Mouse (Mus musculus) neutrophil, adult 65 days (primary cell): ENCODE results near the gene Vmn1r159. TPM values are rescaled to one million over a fixed set of nuclear protein-coding genes. Genes with fewer than 3 reads are reported as not detected.

Experiments
- total RNA-seq: library from RNA; stranded (reverse); gene quantifications from 2 replicates; pipeline ENCODE4 v1.2.4, GENCODE M21; 2023

Gene Vmn1r159
- not detected in 2 replicates for total RNA-seq

DNA sequence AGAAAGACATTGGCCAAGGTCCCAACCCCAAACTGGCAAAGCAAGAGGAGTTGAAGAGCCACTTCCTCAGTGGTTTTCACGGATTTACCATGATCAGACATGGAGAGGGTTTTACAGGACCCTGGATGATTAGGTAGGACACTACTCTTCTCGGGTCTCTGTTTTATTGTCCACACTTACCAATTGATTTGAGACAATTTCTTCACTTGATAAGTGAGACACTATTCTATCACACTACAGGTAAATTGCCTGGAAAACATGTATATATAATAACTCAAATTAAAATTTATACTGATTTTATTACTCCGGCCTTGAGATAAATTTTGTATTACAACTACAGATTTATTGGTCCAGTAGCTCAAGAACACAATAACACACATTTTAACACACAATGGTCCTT lies at the start of gene Vmn1r159:
Gene Vmn1r159, minus strand, starts transcription at position 101 of the 400 bp plus-strand sequence.

DNA sequence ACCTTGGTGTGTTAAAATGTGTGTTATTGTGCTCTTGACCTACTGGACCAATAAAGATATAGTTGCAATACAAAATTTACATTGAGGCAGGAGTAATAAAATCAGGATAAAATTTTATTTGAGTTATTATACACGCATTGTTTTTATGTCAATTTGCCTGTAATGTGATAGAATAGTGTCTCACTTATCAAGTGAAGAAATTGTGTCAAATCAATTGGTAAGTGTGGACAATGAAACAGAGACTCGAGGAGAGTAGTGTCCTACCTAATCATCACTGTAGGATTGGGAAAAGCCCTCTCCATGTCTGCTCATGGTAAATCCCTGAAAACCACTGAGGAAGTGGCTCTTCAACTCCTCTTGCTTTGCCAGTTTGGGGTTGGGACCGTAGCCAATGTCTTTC lies 27.5 kb upstream of the Vmn1r159 start, which contains the start of gene Vmn1r160:
Gene Vmn1r160, plus strand, starts transcription at position 301 of the 400 bp plus-strand sequence.

Other genes with a start within 250 kb of the Vmn1r159 start
- gene Vmn1r155, start 185.6 kb downstream of the Vmn1r159 start, total RNA-seq = not detected in 2 replicates
- gene Gm8693, start 151.3 kb downstream of the Vmn1r159 start, total RNA-seq = not detected in 2 replicates
- gene Gm4567, start 123.9 kb downstream of the Vmn1r159 start, total RNA-seq = not detected in 2 replicates
- gene Vmn1r157, start 81.9 kb downstream of the Vmn1r159 start, total RNA-seq = not detected in 2 replicates
- not detected in 2 replicates for gene Vmn1r158, start 52.8 kb downstream of the Vmn1r159 start, total RNA-seq
- gene Vmn1r160, start 27.6 kb upstream of the Vmn1r159 start, total RNA-seq = not detected in 2 replicates
- not detected in 2 replicates for gene Gm4214, start 141.1 kb upstream of the Vmn1r159 start, total RNA-seq
- not detected in 2 replicates for gene Gm4216, start 176.3 kb upstream of the Vmn1r159 start, total RNA-seq
- gene Vmn1r163, start 211.9 kb upstream of the Vmn1r159 start, total RNA-seq = not detected in 2 replicates
- gene Gm8720, start 223.9 kb upstream of the Vmn1r159 start, total RNA-seq = not detected in 2 replicates